Mouse (Mus musculus) lung, postnatal 14 days (tissue): Measurements from ENCODE around the gene Pard3b.

Source experiments
- DNase-seq: peaks from one replicate; pipeline ENCODE4 v3.0.0; 2021

The Pard3b gene

GRCm38 (mm10) chr1:62411368-62411767, 772.7 kb downstream of the Pard3b start:
- DNase-seq = no peak

GRCm38 (mm10) chr1:62412019-62412418, 773.4 kb downstream of the Pard3b start:
- peak; percentile 5 for DNase-seq

- DNase-seq = no peak
Observed at GRCm38 (mm10) chr1:62412988-62413387, 774.4 kb downstream of the Pard3b start.

- DNase-seq = no peak
Observed at GRCm38 (mm10) chr1:62414521-62414920, 775.9 kb downstream of the Pard3b start.

- no peak for DNase-seq
Observed at GRCm38 (mm10) chr1:62416627-62417374, 778.2 kb downstream of the Pard3b start.

- no peak for DNase-seq
Observed at GRCm38 (mm10) chr1:62422896-62423650, 784.4 kb downstream of the Pard3b start.

GRCm38 (mm10) chr1:62425369-62425768, 786.7 kb downstream of the Pard3b start:
- DNase-seq = no peak

- no peak for DNase-seq
Observed at GRCm38 (mm10) chr1:62428736-62429135, 790.1 kb downstream of the Pard3b start.

GRCm38 (mm10) chr1:62429333-62430182, 790.9 kb downstream of the Pard3b start:
- no peak for DNase-seq

GRCm38 (mm10) chr1:62431054-62431453, 792.4 kb downstream of the Pard3b start:
- no peak for DNase-seq

- DNase-seq = no peak
Observed at GRCm38 (mm10) chr1:62433891-62434290, 795.3 kb downstream of the Pard3b start.

- no peak for DNase-seq
Observed at GRCm38 (mm10) chr1:62435844-62436243, 797.2 kb downstream of the Pard3b start.

- no peak for DNase-seq
Observed at GRCm38 (mm10) chr1:62436304-62436703, 797.7 kb downstream of the Pard3b start.

GRCm38 (mm10) chr1:62437493-62437892, 798.9 kb downstream of the Pard3b start:
- no peak for DNase-seq

GRCm38 (mm10) chr1:62444406-62444805, 805.8 kb downstream of the Pard3b start:
- no peak for DNase-seq

- DNase-seq = no peak
Observed at GRCm38 (mm10) chr1:62446818-62447217, 808.2 kb downstream of the Pard3b start.

GRCm38 (mm10) chr1:62449193-62449875, 810.7 kb downstream of the Pard3b start:
- DNase-seq = no peak

GRCm38 (mm10) chr1:62465536-62465935, 826.9 kb downstream of the Pard3b start:
- DNase-seq = peak; percentile 10

- DNase-seq = no peak
Observed at GRCm38 (mm10) chr1:62466544-62466943, 827.9 kb downstream of the Pard3b start.

GRCm38 (mm10) chr1:62483059-62483458, 844.4 kb downstream of the Pard3b start:
- DNase-seq = no peak

GRCm38 (mm10) chr1:62488871-62489270, 850.2 kb downstream of the Pard3b start:
- DNase-seq = no peak

GRCm38 (mm10) chr1:62499146-62499545, 860.5 kb downstream of the Pard3b start:
- DNase-seq = peak; percentile 7

GRCm38 (mm10) chr1:62510501-62510900, 871.9 kb downstream of the Pard3b start:
- DNase-seq = no peak
